Mouse (Mus musculus): ENCODE results near the gene Msn.

DNA sequence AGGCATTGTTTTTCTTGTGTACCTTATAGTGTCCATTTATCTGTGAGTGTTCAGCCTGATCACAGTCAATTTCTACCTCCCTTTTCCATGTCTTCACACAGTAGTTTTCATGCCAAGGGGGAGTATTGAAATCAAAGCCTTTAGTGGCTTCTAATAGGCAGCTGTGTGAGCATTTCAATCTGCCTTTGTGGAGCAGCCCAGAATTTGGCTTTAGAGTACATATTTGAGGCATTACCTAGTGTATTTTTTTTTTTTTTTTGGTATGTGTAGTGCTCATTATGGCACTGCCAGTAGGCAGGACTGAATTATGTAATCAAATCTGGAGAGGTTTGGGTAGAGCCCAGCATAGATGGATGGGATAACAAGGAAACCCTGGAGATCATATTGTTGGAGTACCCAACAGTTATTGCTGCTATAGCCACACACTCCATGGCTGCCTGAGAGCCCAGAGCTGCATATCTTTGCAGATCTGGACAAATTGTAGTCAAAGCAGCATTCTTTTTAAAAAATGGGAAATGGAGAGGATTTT lies 17.3 kb downstream of the Msn start:
- TF ChIP-seq CTCF (IDR thresholded peaks at IDR 0.05; ENCODE audit: insufficient read depth, low read depth, low read length) (no peak), POLR2A (IDR thresholded peaks at IDR 0.05; ENCODE audit: insufficient read depth, low read depth, low read length) (no peak)

Measured in olfactory bulb, adult 2 months (tissue).